Mouse (Mus musculus): ENCODE data around the gene Nisch. TPM values are rescaled to one million over a fixed set of nuclear protein-coding genes. Genes with fewer than 3 reads are reported as not detected.

Gene Nisch
- polyA plus RNA-seq, 1 experiment, result 157 TPM

DNA sequence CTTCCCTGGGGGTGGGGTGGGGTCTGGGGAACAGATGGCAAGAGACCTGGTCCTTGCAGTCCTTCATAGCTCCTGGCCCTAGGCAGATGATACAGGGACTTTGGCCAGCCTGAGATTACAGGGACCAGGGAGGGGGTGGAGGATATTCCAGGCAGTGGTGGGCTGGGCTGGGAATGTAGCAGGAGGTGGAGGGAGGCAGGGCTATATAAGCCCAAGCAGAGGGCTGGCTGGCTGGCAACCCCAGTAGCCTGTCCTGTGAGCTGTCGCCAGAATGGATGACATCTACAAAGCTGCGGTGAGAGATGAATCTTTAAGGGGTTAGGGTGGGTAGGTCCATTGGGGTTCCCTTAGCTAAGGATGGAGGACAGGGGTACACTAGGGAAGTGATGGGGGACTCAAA is 8.7 kb downstream of the Nisch start, which contains the start of gene Tnnc1:
TSS of gene Tnnc1 (plus strand) at position 229 of the 400 bp plus-strand sequence.
- TF ChIP-seq CTCF (IDR thresholded peaks at IDR 0.05; ENCODE audit: extremely low read depth, insufficient read length, insufficient replicate concordance, low read depth, low read length), result no peak
- TF ChIP-seq POLR2A (IDR thresholded peaks at IDR 0.05; ENCODE audit: low read depth, low read length), result no peak
- WGBS, result 82% methylated on average over 2 of the region's 2 CpGs

DNA sequence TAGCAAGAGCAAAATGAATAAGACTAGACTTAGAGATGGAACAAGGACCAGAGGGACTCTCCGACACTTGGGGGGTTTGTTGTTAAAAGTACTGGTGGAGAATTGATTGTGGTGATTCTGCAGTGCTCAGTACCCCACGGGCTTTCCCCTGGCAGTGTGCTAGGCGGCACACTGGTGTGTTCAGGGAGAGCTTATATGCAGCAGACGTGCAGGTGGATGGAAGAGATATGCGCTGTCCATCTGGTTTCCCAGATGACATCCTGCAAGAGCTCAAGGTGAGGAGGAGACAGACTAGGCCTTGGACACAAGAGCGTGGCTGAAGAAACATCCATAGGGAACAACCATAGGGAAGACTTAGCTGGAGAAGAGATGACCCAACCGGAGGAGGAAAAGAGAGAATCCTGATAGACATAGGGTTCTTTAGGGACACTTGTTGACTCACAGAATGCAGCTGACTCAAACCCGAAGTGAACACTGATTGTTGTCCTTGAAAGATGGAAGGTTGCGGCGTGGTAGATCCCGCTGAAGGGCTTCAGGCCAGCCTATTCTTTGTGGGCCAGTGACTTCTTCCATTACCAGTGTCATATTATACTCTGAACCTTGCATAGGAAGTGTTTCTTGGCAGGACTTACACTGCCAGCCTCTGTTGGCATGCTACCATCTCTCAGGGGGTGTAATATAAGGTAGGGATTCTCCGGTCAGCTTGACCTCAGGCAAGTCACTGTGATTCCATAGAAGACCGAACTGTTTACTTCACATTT is 9.5 kb downstream of the Nisch start:
- peak overlapping the region; percentile 10; the same call in 1 of the 2 replicates for H3K27ac ChIP-seq (ENCODE audit: insufficient read depth, low read depth, low read length)
- peak overlapping the region; percentile 98 for H3K4me3 ChIP-seq (ENCODE audit: low read depth, low read length)
- H3K4me1 ChIP-seq (ENCODE audit: control insufficient read depth, insufficient read depth, insufficient read length, low read length), result peaks cover 13% of the 10 kb centered on the region; the same call in 1 of the 2 replicates
- no peaks in the 10 kb centered on the region for H3K27me3 ChIP-seq (ENCODE audit: control insufficient read depth, insufficient read depth, low read length)
- TF ChIP-seq CTCF (IDR thresholded peaks at IDR 0.05; ENCODE audit: extremely low read depth, insufficient read length, insufficient replicate concordance, low read depth, low read length) (no peak), POLR2A (IDR thresholded peaks at IDR 0.05; ENCODE audit: low read depth, low read length) (no peak)
- 58% methylated on average over 13 of the region's 13 CpGs for WGBS
- peaks cover 11% of the 10 kb centered on the region for H3K36me3 ChIP-seq (ENCODE audit: control insufficient read depth, insufficient read depth, low read length)

More for the DNA sequence above, 8.7 kb downstream of the Nisch start, which contains the start of gene Tnnc1:
- H3K4me1 ChIP-seq (ENCODE audit: control insufficient read depth, insufficient read depth, insufficient read length, low read length), result peaks cover 13% of the 10 kb centered on the region; the same call in 1 of the 2 replicates
- peak within 1 kb of the TSS; percentile 98 for H3K4me3 ChIP-seq (ENCODE audit: low read depth, low read length)
- peaks cover 6% of the 10 kb centered on the region for H3K36me3 ChIP-seq (ENCODE audit: control insufficient read depth, insufficient read depth, low read length)
- H3K27ac ChIP-seq (ENCODE audit: insufficient read depth, low read depth, low read length), result no peak within 1 kb of the TSS
- no peaks in the 10 kb centered on the region for H3K27me3 ChIP-seq (ENCODE audit: control insufficient read depth, insufficient read depth, low read length)

DNA sequence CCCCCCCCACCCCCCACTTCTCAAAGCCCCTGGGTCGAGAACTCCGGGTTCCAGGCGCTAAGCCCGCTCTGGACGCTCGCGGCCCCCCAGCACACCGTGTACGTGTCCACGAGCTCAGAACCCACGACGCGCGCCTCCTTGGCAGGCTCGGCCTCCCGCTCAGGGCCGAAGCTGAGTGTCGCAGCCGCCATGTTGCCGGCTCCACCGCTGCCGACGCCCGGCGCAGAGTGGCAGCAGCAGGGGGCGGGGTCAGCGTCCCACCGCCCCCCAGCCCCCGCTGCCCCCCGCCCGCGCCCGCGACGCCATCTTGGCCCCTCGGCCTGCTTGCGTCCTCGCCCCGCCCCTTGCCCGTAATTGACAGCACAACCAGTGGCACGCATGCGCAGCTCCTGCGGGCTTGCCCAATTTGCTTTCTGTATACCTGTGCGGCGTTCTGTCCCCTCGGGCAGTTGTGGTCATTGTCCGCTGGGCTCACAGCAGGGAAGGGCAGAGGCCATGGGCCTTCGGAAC is 10.2 kb downstream of the Nisch start:
- no peaks in the 10 kb centered on the region for H3K27me3 ChIP-seq (ENCODE audit: control insufficient read depth, insufficient read depth, low read length)
- peak overlapping the region; percentile 98 for H3K4me3 ChIP-seq (ENCODE audit: low read depth, low read length)
- WGBS, result under 1% methylated on average over 46 of the region's 48 CpGs
- H3K36me3 ChIP-seq (ENCODE audit: control insufficient read depth, insufficient read depth, low read length), result peaks cover 15% of the 10 kb centered on the region
- TF ChIP-seq CTCF (IDR thresholded peaks at IDR 0.05; ENCODE audit: extremely low read depth, insufficient read length, insufficient replicate concordance, low read depth, low read length) (no peak), POLR2A (IDR thresholded peaks at IDR 0.05; ENCODE audit: low read depth, low read length) (peak; percentile 50; the same call in 1 of the 2 replicates)
- peak overlapping the region; percentile 68 for H3K27ac ChIP-seq (ENCODE audit: insufficient read depth, low read depth, low read length)
- peaks cover 13% of the 10 kb centered on the region; the same call in 1 of the 2 replicates for H3K4me1 ChIP-seq (ENCODE audit: control insufficient read depth, insufficient read depth, insufficient read length, low read length)

DNA sequence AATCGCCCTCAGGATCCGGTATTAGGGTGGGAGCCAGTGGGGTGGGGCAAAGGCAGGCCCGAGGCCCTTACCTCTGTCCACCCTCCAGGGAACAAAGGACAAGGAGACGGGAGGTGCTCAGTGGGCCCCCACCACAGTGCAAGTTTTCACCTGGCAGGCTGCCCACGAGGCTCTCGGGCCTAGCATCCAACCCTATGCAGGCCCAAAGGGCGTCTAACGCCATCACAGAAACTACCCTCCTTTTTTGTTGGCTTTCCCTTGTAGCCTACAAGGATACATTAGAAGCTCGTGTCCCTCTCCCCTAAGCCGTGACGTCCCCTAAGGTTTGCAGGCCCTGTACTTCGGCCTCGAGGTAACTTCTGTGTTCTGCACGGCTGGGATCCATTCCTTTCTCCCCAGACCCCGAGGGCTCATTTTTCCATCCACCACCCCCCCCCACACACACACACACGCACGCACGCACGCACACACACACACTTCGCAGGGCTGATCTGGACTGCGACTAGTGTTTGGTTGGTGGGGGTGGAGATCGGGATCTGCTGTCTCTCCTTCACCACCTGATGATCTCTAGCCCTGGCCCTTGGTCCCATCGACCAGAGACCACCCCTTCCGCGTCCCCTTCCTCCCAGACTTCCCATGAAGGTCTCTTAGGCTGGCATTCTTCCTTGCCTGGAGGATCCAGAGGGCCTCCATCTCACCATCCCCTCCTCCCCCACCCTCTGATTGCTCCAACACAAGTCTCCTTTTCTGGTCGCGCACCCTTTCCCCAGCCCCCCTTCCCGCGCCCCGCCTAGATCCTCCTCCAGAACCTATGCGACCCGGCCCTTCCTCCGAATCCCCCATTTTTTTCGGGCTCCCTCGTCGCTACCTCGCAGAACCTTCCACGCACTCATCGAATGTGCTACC is 10.9 kb downstream of the Nisch start:
- H3K4me3 ChIP-seq (ENCODE audit: low read depth, low read length), result peak overlapping the region; percentile 98
- no peaks in the 10 kb centered on the region for H3K27me3 ChIP-seq (ENCODE audit: control insufficient read depth, insufficient read depth, low read length)
- H3K27ac ChIP-seq (ENCODE audit: insufficient read depth, low read depth, low read length), result peak overlapping the region; percentile 68
- H3K4me1 ChIP-seq (ENCODE audit: control insufficient read depth, insufficient read depth, insufficient read length, low read length), result peaks cover 13% of the 10 kb centered on the region; the same call in 1 of the 2 replicates
- H3K36me3 ChIP-seq (ENCODE audit: control insufficient read depth, insufficient read depth, low read length), result peaks cover 17% of the 10 kb centered on the region
- under 1% methylated on average over 39 of the region's 39 CpGs for WGBS
- TF ChIP-seq CTCF (IDR thresholded peaks at IDR 0.05; ENCODE audit: extremely low read depth, insufficient read length, insufficient replicate concordance, low read depth, low read length) (no peak), POLR2A (IDR thresholded peaks at IDR 0.05; ENCODE audit: low read depth, low read length) (no peak; the same call in 1 of the 2 replicates)

DNA sequence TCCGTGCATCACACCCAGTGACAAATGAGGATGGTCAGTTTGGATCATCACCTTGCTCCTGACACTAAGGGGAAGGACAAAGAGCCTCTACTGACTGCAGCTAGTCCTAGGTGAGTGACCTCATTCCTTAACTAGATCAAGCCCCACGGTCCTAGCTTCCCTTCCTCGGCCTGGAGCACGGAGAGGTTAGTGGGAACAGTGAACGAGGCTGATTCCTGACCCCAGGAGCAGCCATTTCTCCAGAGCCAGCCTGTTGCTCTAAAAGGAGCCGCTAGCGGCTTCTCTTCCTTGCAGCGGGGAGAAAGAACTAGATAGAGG is 11.5 kb downstream of the Nisch start:
- Histone ChIP-seq H3K4me3 (ENCODE audit: low read depth, low read length) (peak overlapping the region; percentile 98), H3K27ac (ENCODE audit: insufficient read depth, low read depth, low read length) (no peak overlapping the region), H3K36me3 (ENCODE audit: control insufficient read depth, insufficient read depth, low read length) (peaks cover 22% of the 10 kb centered on the region), H3K4me1 (ENCODE audit: control insufficient read depth, insufficient read depth, insufficient read length, low read length) (peaks cover 13% of the 10 kb centered on the region; the same call in 1 of the 2 replicates), H3K27me3 (ENCODE audit: control insufficient read depth, insufficient read depth, low read length) (no peaks in the 10 kb centered on the region)
- TF ChIP-seq CTCF (IDR thresholded peaks at IDR 0.05; ENCODE audit: extremely low read depth, insufficient read length, insufficient replicate concordance, low read depth, low read length) (no peak), POLR2A (IDR thresholded peaks at IDR 0.05; ENCODE audit: low read depth, low read length) (no peak)
- WGBS, result 19% methylated on average over 8 of the region's 8 CpGs

DNA sequence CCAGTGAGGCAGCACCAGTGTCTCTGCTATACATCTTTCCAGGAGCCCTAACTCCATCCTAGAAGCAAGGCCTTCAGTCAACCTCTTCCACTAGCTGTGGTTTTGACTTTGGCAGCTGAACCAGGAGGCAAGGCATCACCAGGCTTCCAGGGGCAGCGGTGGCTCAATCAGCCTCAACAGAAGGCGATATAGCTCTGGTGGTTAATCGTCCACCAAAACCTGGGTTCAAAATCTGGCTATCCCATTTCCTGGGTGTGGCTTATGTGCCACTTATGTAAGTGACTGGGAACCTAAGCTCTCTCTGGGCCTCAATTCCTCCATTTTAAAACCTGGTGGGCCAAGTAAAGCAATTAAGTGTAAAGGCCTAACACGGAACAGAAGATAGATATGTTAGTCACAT is 11.9 kb downstream of the Nisch start:
- Histone ChIP-seq H3K4me1 (ENCODE audit: control insufficient read depth, insufficient read depth, insufficient read length, low read length) (peaks cover 13% of the 10 kb centered on the region; the same call in 1 of the 2 replicates), H3K36me3 (ENCODE audit: control insufficient read depth, insufficient read depth, low read length) (peaks cover 23% of the 10 kb centered on the region), H3K27me3 (ENCODE audit: control insufficient read depth, insufficient read depth, low read length) (no peaks in the 10 kb centered on the region), H3K27ac (ENCODE audit: insufficient read depth, low read depth, low read length) (no peak overlapping the region), H3K4me3 (ENCODE audit: low read depth, low read length) (no peak overlapping the region)
- TF ChIP-seq POLR2A (IDR thresholded peaks at IDR 0.05; ENCODE audit: low read depth, low read length) (no peak), CTCF (IDR thresholded peaks at IDR 0.05; ENCODE audit: extremely low read depth, insufficient read length, insufficient replicate concordance, low read depth, low read length) (no peak)
- 52% methylated on average over 4 of the region's 4 CpGs for WGBS
